Mouse (Mus musculus) 3134 (cell line): ENCODE results near the gene Hsd17b14.

Source experiments
- DNase-seq: peaks from one replicate; pipeline ENCODE4 v3.0.0-alpha.2; 2011; ENCODE audit warnings: low spot score; ENCODE audit not compliant: insufficient read length; ENCODE audit errors: extremely low read depth

The Hsd17b14 gene

GRCm38 (mm10) chr7:45597013-45597412 lies 42.3 kb downstream of the Hsd17b14 start:
- no peak for DNase-seq

- DNase-seq, result no peak
Measured at GRCm38 (mm10) chr7:45597527-45597926, 42.8 kb downstream of the Hsd17b14 start.

GRCm38 (mm10) chr7:45598960-45599879 lies 44.5 kb downstream of the Hsd17b14 start:
- DNase-seq, result no peak

GRCm38 (mm10) chr7:45605704-45606289 lies 51.1 kb downstream of the Hsd17b14 start:
- peak; percentile 31 for DNase-seq

GRCm38 (mm10) chr7:45609511-45609910 lies 54.8 kb downstream of the Hsd17b14 start:
- DNase-seq, result no peak

GRCm38 (mm10) chr7:45616277-45616676 lies 61.6 kb downstream of the Hsd17b14 start:
- peak; percentile 53 for DNase-seq

GRCm38 (mm10) chr7:45617042-45617695 lies 62.5 kb downstream of the Hsd17b14 start, which contains the start of gene Fut1:
Gene Fut1 (plus strand): TSS chr7:45617289.
- DNase-seq, result no peak
